ENCODE assay signal across 10 mouse cellular contexts in genomic region chr14:45316927-45317326, GRCm38 (mm10). TPM values are rescaled to one million over a fixed set of nuclear protein-coding genes. Genes with fewer than 3 reads are reported as not detected.
DNase-seq lines count a peak whose midpoint lies in the region; ATAC-seq and TF ChIP-seq lines count a peak whose summit lies in the region.
"Had no signal": no experiment of that assay in that cellular context is flagged by ENCODE, and none has a peak within 500 bp of the region (broad histone marks: within the 10 kb centered on the region; RNA-seq: fewer than 3 reads in every experiment).

No protein-coding gene starts in this region.

- WGBS in heart, embryonic 11.5 days (ENCODE audit: insufficient replicate concordance) = 57% methylated on average over 5 of the region's 5 CpGs
- 75% methylated on average over 5 of the region's 5 CpGs for WGBS in hindbrain, embryonic 13.5 days
- 82% methylated on average over 5 of the region's 5 CpGs for WGBS in midbrain, embryonic 12.5 days

- no peak overlapping the region for H3K27ac ChIP-seq in heart, embryonic 11.5 days (ENCODE audit: low read depth, low read length)
- no peak overlapping the region for H3K27ac ChIP-seq in ES-E14 (ENCODE audit: insufficient read depth, low read depth, low read length, poor library complexity, severe bottlenecking)
- no peak overlapping the region for H3K27ac ChIP-seq in hindbrain, embryonic 13.5 days
- no peak overlapping the region for H3K27ac ChIP-seq in midbrain, embryonic 12.5 days (replicated peaks)

- ATAC-seq in heart, embryonic 11.5 days (replicated peaks; ENCODE audit: insufficient number of reproducible peaks, low FRiP score, low TSS enrichment) = no peak
- no peak for ATAC-seq in hindbrain, embryonic 13.5 days (ENCODE audit: low FRiP score)
- no peak for ATAC-seq in midbrain, embryonic 12.5 days (ENCODE audit: low FRiP score, low read depth)

- peaks cover 6% of the 10 kb centered on the region; the same call in 1 of the 2 replicates for H3K4me1 ChIP-seq in heart, embryonic 11.5 days (ENCODE audit: control insufficient read depth, insufficient read depth, low read length)
- H3K4me1 ChIP-seq in ES-E14 (ENCODE audit: control insufficient read depth in 2 of 2, insufficient read depth in 2 of 2, low read length in 2 of 2, poor library complexity in 1 of 2) = peaks cover 2 to 7% of the 10 kb centered on the region in 2 experiments; a peak in 2 of 4 replicates
- peaks cover 23% of the 10 kb centered on the region for H3K4me1 ChIP-seq in hindbrain, embryonic 13.5 days (replicated peaks)
- peaks cover 7% of the 10 kb centered on the region for H3K4me1 ChIP-seq in midbrain, embryonic 12.5 days

- DNase-seq in heart, adult 18-20 months = no peak
- no peak for DNase-seq in ES-E14 (ENCODE audit: low read depth, low spot score)
- no peak for DNase-seq in natural killer cell, adult 2 months (ENCODE audit: low spot score in 2 of 2)
- no peak for DNase-seq in ovary, postnatal 14 days (ENCODE audit: low spot score)
- DNase-seq in cerebellum, adult 18-20 months = no peak
- DNase-seq: cerebellum, postnatal 25 days; kidney, postnatal 4 days had no signal

- H3K27me3 ChIP-seq in heart, embryonic 11.5 days (ENCODE audit: control insufficient read depth, insufficient read depth, low read length) = no peaks in the 10 kb centered on the region
- no peaks in the 10 kb centered on the region for H3K27me3 ChIP-seq in hindbrain, embryonic 13.5 days
- H3K27me3 ChIP-seq in midbrain, embryonic 12.5 days = 0 out of 2 replicates have a peak, but pooled peaks cover 4% of the 10 kb centered on the region

- peak overlapping the region; percentile 78 for H3K4me2 ChIP-seq in heart, embryonic 11.5 days
- H3K4me2 ChIP-seq in hindbrain, embryonic 13.5 days = peak overlapping the region; percentile 64
- peak overlapping the region; percentile 74 for H3K4me2 ChIP-seq in midbrain, embryonic 12.5 days (replicated peaks)

- H3K9me3 ChIP-seq in heart, embryonic 11.5 days (replicated peaks; ENCODE audit: control insufficient read depth, low read length) = no peaks in the 10 kb centered on the region
- H3K9me3 ChIP-seq in ES-E14 (ENCODE audit: control insufficient read depth, insufficient read depth, low read depth, low read length) = no peaks in the 10 kb centered on the region
- H3K9me3 ChIP-seq in hindbrain, embryonic 13.5 days = no peaks in the 10 kb centered on the region
- H3K9me3 ChIP-seq in midbrain, embryonic 12.5 days = no peaks in the 10 kb centered on the region

- no peaks in the 10 kb centered on the region for H3K36me3 ChIP-seq in heart, embryonic 11.5 days (ENCODE audit: control insufficient read depth, insufficient read depth, low read length)
- H3K36me3 ChIP-seq in ES-E14 (ENCODE audit: control insufficient read depth, insufficient read depth, low read length, poor library complexity, severe bottlenecking) = no peaks in the 10 kb centered on the region
- no peaks in the 10 kb centered on the region for H3K36me3 ChIP-seq in hindbrain, embryonic 13.5 days
- H3K36me3 ChIP-seq in midbrain, embryonic 12.5 days = no peaks in the 10 kb centered on the region

- peak overlapping the region; percentile 92; the same call in 1 of the 2 replicates for H3K9ac ChIP-seq in heart, embryonic 11.5 days (ENCODE audit: low read depth, low read length)
- H3K9ac ChIP-seq in ES-E14 (ENCODE audit: insufficient read depth, low read depth, low read length, poor library complexity, severe bottlenecking) = no peak overlapping the region
- H3K9ac ChIP-seq in hindbrain, embryonic 13.5 days = peak overlapping the region; percentile 95
- no peak overlapping the region for H3K9ac ChIP-seq in midbrain, embryonic 12.5 days (replicated peaks)

- in situ Hi-C loops in ES-E14 (cut with MboI; ENCODE audit: low sequenced_read_pairs in 2 of 2, unreplicated experiment in 2 of 2) = no loop called here

- peak overlapping the region; percentile 91 for H3K4me3 ChIP-seq in heart, embryonic 11.5 days (ENCODE audit: low read depth, low read length)
- H3K4me3 ChIP-seq in ES-E14 (ENCODE audit: insufficient read depth in 1 of 2, low read depth in 1 of 2, low read length in 2 of 2, poor library complexity in 1 of 2, severe bottlenecking in 1 of 2) = peak overlapping the region; percentile 18 to 94; a peak in 1 of 4 replicates
- peak overlapping the region; percentile 90 for H3K4me3 ChIP-seq in hindbrain, embryonic 13.5 days
- H3K4me3 ChIP-seq in midbrain, embryonic 12.5 days = peak overlapping the region; percentile 89

TF ChIP-seq in ES-E14, 5 proteins besides CTCF, POLR2A, EP300 and RAD21:
- TF ChIP-seq ZC3H11A (IDR thresholded peaks at IDR 0.05; ENCODE audit: borderline replicate concordance, low read depth, low read length) (no peak), CHD2 (IDR thresholded peaks at IDR 0.05; ENCODE audit: low read depth, low read length) (no peak), HCFC1 (IDR thresholded peaks at IDR 0.05; ENCODE audit: borderline replicate concordance, insufficient read depth, low read length) (no peak), MAFK (IDR thresholded peaks at IDR 0.05; ENCODE audit: insufficient read depth, low read depth, low read length) (no peak), ZNF384 (IDR thresholded peaks at IDR 0.05; ENCODE audit: low read depth, low read length) (no peak)

RNA-seq across cellular contexts. Expression of gene Ero1l, which starts 1.6 kb away (rescaled TPM):
- polyA plus RNA-seq in heart, embryonic 11.5 days (2014; fragmentation: Nextera tagmentation; extraction: Ambion mirVana) = 42.3 and 53.0 TPM in 2 replicates
- 10 to 100 TPM; 19.9 to 24.9 TPM for total RNA-seq in heart, adult 18-20 months (2021)
- 34.5 and 80.8 TPM in 2 replicates for total RNA-seq in ES-E14 (2012; rRNA removed)
- 26.7 and 28.5 TPM in 2 replicates for polyA plus RNA-seq in hindbrain, embryonic 13.5 days (2015; fragmentation: Nextera tagmentation; extraction: Ambion mirVana)
- 33.4 and 33.5 TPM in 2 replicates for polyA plus RNA-seq in midbrain, embryonic 12.5 days (2016; fragmentation: Nextera tagmentation; extraction: Ambion mirVana)

RNA-seq across cellular contexts. Expression of gene Psmc6, which starts 12.7 kb away (rescaled TPM):
- 142 and 148 TPM in 2 replicates for polyA plus RNA-seq in heart, embryonic 11.5 days (2014; fragmentation: Nextera tagmentation; extraction: Ambion mirVana)
- 10 to 100 TPM; 97.5 to 98.3 TPM for total RNA-seq in heart, adult 18-20 months (2021)
- total RNA-seq in ES-E14 (2012; rRNA removed) = 79.0 and 85.7 TPM in 2 replicates
- polyA plus RNA-seq in hindbrain, embryonic 13.5 days (2015; fragmentation: Nextera tagmentation; extraction: Ambion mirVana) = 171 and 178 TPM in 2 replicates
- polyA plus RNA-seq in midbrain, embryonic 12.5 days (2016; fragmentation: Nextera tagmentation; extraction: Ambion mirVana) = 210 and 214 TPM in 2 replicates

RNA-seq across cellular contexts. Expression of gene Styx, which starts 34.0 kb away (rescaled TPM):
- 44.3 and 52.1 TPM in 2 replicates for polyA plus RNA-seq in heart, embryonic 11.5 days (2014; fragmentation: Nextera tagmentation; extraction: Ambion mirVana)
- total RNA-seq in heart, adult 18-20 months (2021) = 10 to 100 TPM; 28.0 to 30.0 TPM
- 19.1 and 30.9 TPM in 2 replicates for total RNA-seq in ES-E14 (2012; rRNA removed)
- polyA plus RNA-seq in hindbrain, embryonic 13.5 days (2015; fragmentation: Nextera tagmentation; extraction: Ambion mirVana) = 58.1 and 60.5 TPM in 2 replicates
- 46.8 and 50.2 TPM in 2 replicates for polyA plus RNA-seq in midbrain, embryonic 12.5 days (2016; fragmentation: Nextera tagmentation; extraction: Ambion mirVana)

Comparison
In these comparisons a context has a peak if more than half of its experiments do, and no peak if none do; other contexts are left out.
1. H3K9ac ChIP-seq: peak in heart, embryonic 11.5 days (single experiment) and hindbrain, embryonic 13.5 days (single experiment); none in ES-E14 (single experiment) and midbrain, embryonic 12.5 days (single experiment).
2. Peak in every context shown above with its lines, with median percentiles within 50 percentile points of each other: H3K4me2 ChIP-seq and H3K4me3 ChIP-seq.